ENCODE assay signal across 8 mouse cellular contexts in the genomic region with DNA sequence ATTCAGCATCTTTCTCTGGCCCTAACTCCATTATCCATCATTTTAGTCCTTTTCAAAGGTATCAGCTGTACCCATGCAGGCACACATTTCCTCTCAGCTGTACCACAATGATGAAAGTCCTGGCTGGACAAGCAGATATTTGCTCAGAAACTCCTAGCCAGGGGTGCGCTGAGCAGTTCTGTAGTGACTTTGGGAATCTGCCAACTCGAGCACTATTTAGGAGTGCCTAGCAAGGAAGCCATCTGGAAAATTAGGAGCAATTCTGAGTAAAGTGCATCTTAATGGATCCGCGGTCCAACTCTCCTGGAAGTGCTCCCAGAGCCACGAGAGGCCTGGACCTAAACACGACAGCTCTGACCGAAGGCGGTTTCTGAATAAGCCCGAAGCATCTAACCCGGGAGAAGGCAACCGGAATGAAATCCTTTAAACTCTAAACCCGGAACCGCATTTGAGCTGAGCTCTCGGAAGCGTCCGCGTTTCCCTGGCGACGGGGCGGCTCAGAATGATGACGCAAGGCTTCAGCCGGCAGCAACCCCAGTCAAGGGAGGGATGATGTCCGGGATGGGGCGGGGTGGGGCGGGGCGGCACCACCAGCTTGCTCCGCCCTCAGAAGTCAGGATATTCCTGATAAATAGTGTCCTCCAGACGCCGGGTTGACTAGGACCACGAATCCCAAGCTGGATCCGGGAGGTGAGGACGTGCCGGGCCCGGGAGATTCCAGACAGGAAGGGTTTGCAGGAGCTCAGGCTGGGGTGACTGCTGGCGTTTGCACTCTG. TPM values are rescaled to one million over a fixed set of nuclear protein-coding genes. Genes with fewer than 3 reads are reported as not detected.
DNase-seq lines count a peak whose midpoint lies in the region; ATAC-seq and TF ChIP-seq lines count a peak whose summit lies in the region.

Gene Acox3 (plus strand): TSS at position 596 of the 776 bp plus-strand sequence.

- peak within 1 kb of the TSS; percentile 70 to 82 for H3K4me3 ChIP-seq in ES-E14 (ENCODE audit: insufficient read depth in 1 of 2, low read depth in 1 of 2, low read length in 2 of 2, poor library complexity in 1 of 2, severe bottlenecking in 1 of 2)
- H3K4me3 ChIP-seq in forebrain, embryonic 16.5 days (replicated peaks; ENCODE audit: low read length): peak within 1 kb of the TSS; percentile 73
- H3K4me3 ChIP-seq in layer of hippocampus, adult 2 months: peak within 1 kb of the TSS; percentile 95
- peak within 1 kb of the TSS; percentile 62 for H3K4me3 ChIP-seq in lung, embryonic 14.5 days (ENCODE audit: low read depth, low read length)
- H3K4me3 ChIP-seq in olfactory bulb, adult 2 months (ENCODE audit: insufficient read depth, low read depth, low read length): peak within 1 kb of the TSS; percentile 60
- peak within 1 kb of the TSS; percentile 94 for H3K4me3 ChIP-seq in thymus, adult 2 months (ENCODE audit: control insufficient read depth, insufficient read depth, low read length)

- H3K4me2 ChIP-seq in forebrain, embryonic 16.5 days (ENCODE audit: low read length): peak within 1 kb of the TSS; percentile 82
- H3K4me2 ChIP-seq in lung, embryonic 14.5 days: peak within 1 kb of the TSS; percentile 77

- no peaks in the 10 kb centered on the region for H3K4me1 ChIP-seq in ES-E14 (ENCODE audit: control insufficient read depth in 2 of 2, insufficient read depth in 2 of 2, low read length in 2 of 2, poor library complexity in 1 of 2)
- peaks cover 17% of the 10 kb centered on the region for H3K4me1 ChIP-seq in forebrain, embryonic 16.5 days (replicated peaks; ENCODE audit: control insufficient read depth, insufficient read depth, low read length)
- H3K4me1 ChIP-seq in lung, embryonic 14.5 days (ENCODE audit: insufficient read depth): peaks cover 6% of the 10 kb centered on the region
- H3K4me1 ChIP-seq in olfactory bulb, adult 2 months (ENCODE audit: control insufficient read depth, insufficient read depth, low read length): peaks cover 4% of the 10 kb centered on the region; the same call in 1 of the 2 replicates
- peaks cover 8% of the 10 kb centered on the region; the same call in 1 of the 2 replicates for H3K4me1 ChIP-seq in thymus, adult 2 months (replicated peaks; ENCODE audit: control insufficient read depth, insufficient read depth, low read length)

- no peaks in the 10 kb centered on the region for H3K36me3 ChIP-seq in ES-E14 (ENCODE audit: control insufficient read depth, insufficient read depth, low read length, poor library complexity, severe bottlenecking)
- H3K36me3 ChIP-seq in forebrain, embryonic 16.5 days (ENCODE audit: control insufficient read depth, insufficient read depth): no peaks in the 10 kb centered on the region; the same call in 1 of the 2 replicates
- H3K36me3 ChIP-seq in lung, embryonic 14.5 days (ENCODE audit: insufficient read depth): no peaks in the 10 kb centered on the region
- no peaks in the 10 kb centered on the region for H3K36me3 ChIP-seq in thymus, adult 2 months (ENCODE audit: control insufficient read depth, insufficient read depth, low read length)

- H3K9me3 ChIP-seq in ES-E14 (ENCODE audit: control insufficient read depth, insufficient read depth, low read depth, low read length): no peaks in the 10 kb centered on the region
- H3K9me3 ChIP-seq in forebrain, embryonic 16.5 days (ENCODE audit: control insufficient read depth, low read length): no peaks in the 10 kb centered on the region
- no peaks in the 10 kb centered on the region for H3K9me3 ChIP-seq in lung, embryonic 14.5 days (ENCODE audit: low read depth, low read length)

- intact Hi-C loops in heart, postnatal 36 days (cut with DNase I): no loop called here

- in situ Hi-C loops in ES-E14 (cut with MboI; ENCODE audit: low sequenced_read_pairs in 2 of 2, unreplicated experiment in 2 of 2): no loop called here

- peak; percentile 97 for ATAC-seq in forebrain, embryonic 16.5 days
- peak; percentile 94 for ATAC-seq in lung, embryonic 14.5 days (ENCODE audit: insufficient read depth)

- no peak; the same call in 1 of the 2 replicates for TF ChIP-seq POLR2A in olfactory bulb, adult 2 months (IDR thresholded peaks at IDR 0.05; ENCODE audit: insufficient read depth, low read depth, low read length)
- TF ChIP-seq POLR2A in thymus, adult 2 months (IDR thresholded peaks at IDR 0.05; ENCODE audit: control insufficient read depth, extremely low read depth, insufficient read depth, low read length, poor library complexity): no peak

- WGBS in forebrain, embryonic 16.5 days: under 1% methylated on average over 35 of the region's 35 CpGs
- WGBS in lung, embryonic 14.5 days: under 1% methylated on average over 35 of the region's 35 CpGs
- WGBS in olfactory bulb, adult 2 months: under 1% methylated on average over 35 of the region's 35 CpGs
- 1% methylated on average over 35 of the region's 35 CpGs for WGBS in thymus, adult 2 months

- DNase-seq in ES-E14 (ENCODE audit: low read depth, low spot score): peak; percentile 87
- peak; percentile 97 for DNase-seq in cerebellum, adult 11-12 months
- peak; percentile 93 to 97 for DNase-seq in heart, postnatal 36 days
- DNase-seq in layer of hippocampus, adult 2 months (ENCODE audit: low spot score in 2 of 2): peak; percentile 98
- peak; percentile 99 for DNase-seq in lung, embryonic 14.5 days
- DNase-seq in thymus, adult 2 months: peak; percentile 94

- peak within 1 kb of the TSS; percentile 62 for H3K9ac ChIP-seq in ES-E14 (ENCODE audit: insufficient read depth, low read depth, low read length, poor library complexity, severe bottlenecking)
- peak within 1 kb of the TSS; percentile 76 for H3K9ac ChIP-seq in forebrain, embryonic 16.5 days (replicated peaks; ENCODE audit: low read depth, low read length)
- peak within 1 kb of the TSS; percentile 62 for H3K9ac ChIP-seq in lung, embryonic 14.5 days

- H3K27ac ChIP-seq in ES-E14 (ENCODE audit: insufficient read depth, low read depth, low read length, poor library complexity, severe bottlenecking): no peak within 1 kb of the TSS
- H3K27ac ChIP-seq in forebrain, embryonic 16.5 days (ENCODE audit: low read length): peak within 1 kb of the TSS; percentile 78
- H3K27ac ChIP-seq in layer of hippocampus, adult 2 months: peak within 1 kb of the TSS; percentile 90
- no peak within 1 kb of the TSS; the same call in 1 of the 2 replicates for H3K27ac ChIP-seq in lung, embryonic 14.5 days (ENCODE audit: low read depth)
- H3K27ac ChIP-seq in olfactory bulb, adult 2 months (ENCODE audit: insufficient read depth, low read depth, low read length): 0 out of 2 replicates have a peak within 1 kb of the TSS, but pooled peaks have one; percentile 7
- H3K27ac ChIP-seq in thymus, adult 2 months (ENCODE audit: control insufficient read depth, insufficient read depth, low read length): no peak within 1 kb of the TSS

- no peak for TF ChIP-seq CTCF in layer of hippocampus, adult 2 months (conservative IDR thresholded peaks at IDR 0.05)
- TF ChIP-seq CTCF in lung, embryonic 14.5 days (IDR thresholded peaks at IDR 0.05; ENCODE audit: low read depth): no peak
- TF ChIP-seq CTCF in olfactory bulb, adult 2 months (IDR thresholded peaks at IDR 0.05; ENCODE audit: insufficient read depth, low read depth, low read length): no peak
- no peak for TF ChIP-seq CTCF in thymus, adult 2 months (IDR thresholded peaks at IDR 0.05; ENCODE audit: borderline replicate concordance, control insufficient read depth, extremely low read depth, insufficient read depth, low read length, poor library complexity)

- no peaks in the 10 kb centered on the region for H3K27me3 ChIP-seq in forebrain, embryonic 16.5 days (replicated peaks; ENCODE audit: control insufficient read depth, insufficient read depth, low read length)
- H3K27me3 ChIP-seq in lung, embryonic 14.5 days (ENCODE audit: insufficient read depth, low read length): no peaks in the 10 kb centered on the region
- H3K27me3 ChIP-seq in thymus, adult 2 months (ENCODE audit: control insufficient read depth, insufficient read depth, low read length): no peaks in the 10 kb centered on the region

TF ChIP-seq in ES-E14, 5 proteins besides CTCF, POLR2A, EP300 and RAD21:
- TF ChIP-seq ZNF384 (IDR thresholded peaks at IDR 0.05; ENCODE audit: low read depth, low read length) (no peak), ZC3H11A (IDR thresholded peaks at IDR 0.05; ENCODE audit: borderline replicate concordance, low read depth, low read length) (no peak), CHD2 (IDR thresholded peaks at IDR 0.05; ENCODE audit: low read depth, low read length) (no peak), HCFC1 (IDR thresholded peaks at IDR 0.05; ENCODE audit: borderline replicate concordance, insufficient read depth, low read length) (peak; percentile 81; the same call in 1 of the 2 replicates)

RNA-seq across cellular contexts. Expression of gene Acox3, which starts in this region (rescaled TPM):
- total RNA-seq in ES-E14 (2012; rRNA removed): 7.2 and 9.1 TPM in 2 replicates
- 13.0 and 15.9 TPM in 2 replicates for polyA plus RNA-seq in forebrain, embryonic 16.5 days (2015; fragmentation: Nextera tagmentation; extraction: Ambion mirVana)
- total RNA-seq in heart, postnatal 36 days (2021): 10 to 100 TPM; 28.0 to 28.6 TPM
- 10 to 100 TPM; 24.6 to 34.6 TPM for total RNA-seq in layer of hippocampus, adult 2 months (2021)
- polyA plus RNA-seq in lung, embryonic 14.5 days (2014; fragmentation: Nextera tagmentation; extraction: Ambion mirVana): 13.8 and 13.9 TPM in 2 replicates
- polyA plus RNA-seq in olfactory bulb, adult 2 months (2012; ENCODE audit: insufficient read depth, insufficient read length, low replicate concordance, missing spikeins): not detected in 2 replicates
- polyA plus RNA-seq in thymus, adult 2 months (2012; rRNA removed): 78.2 and 82.6 TPM in 2 replicates

Comparison
In these comparisons a context has a peak if more than half of its experiments do, and no peak if none do; other contexts are left out.
1. H3K27ac ChIP-seq: peak in forebrain, embryonic 16.5 days (single experiment), layer of hippocampus, adult 2 months (single experiment) and olfactory bulb, adult 2 months (single experiment); none in ES-E14 (single experiment), lung, embryonic 14.5 days (single experiment) and thymus, adult 2 months (single experiment).
2. Peak in every context shown above with its lines, with median percentiles within 50 percentile points of each other: DNase-seq, H3K4me3 ChIP-seq and H3K9ac ChIP-seq.